Mouse (Mus musculus) stomach, embryonic 16.5 days (tissue): ENCODE data around the gene Zfp689. TPM values are rescaled to one million over a fixed set of nuclear protein-coding genes. Genes with fewer than 3 reads are reported as not detected.
A peak's percentile ranks its signal among the peaks of the same experiment; 100 is the strongest.
"Not testable (repeated sequence)": the region's sequence is repeated elsewhere in the genome, so short reads cannot be mapped to it uniquely, and the experiment has no call there.

ENCODE experiments used
- ATAC-seq: fragments of 200-750 bp; cut with Nextera tagmentation; 2 replicates; pipeline ENCODE4 v1.8.0; 2017; ENCODE audit warnings: moderate number of reproducible peaks, moderate TSS enrichment; ENCODE audit not compliant: insufficient read depth, low FRiP score
- H3K27ac ChIP-seq: fragments of 300-500 bp; sonication (generic); 2 replicates; pipeline ENCODE4 v1.5.1; 2014; ENCODE audit warnings: low read length
- H3K27me3 ChIP-seq: fragments of 300-500 bp; sonication (generic); 2 replicates; pipeline ENCODE4 v1.6.1; 2014; ENCODE audit warnings: low read length, control low read depth, mixed read lengths; ENCODE audit not compliant: control insufficient read depth, insufficient read depth
- H3K36me3 ChIP-seq: fragments of 300-500 bp; sonication (generic); 2 replicates; pipeline ENCODE4 v1.6.1; 2014; ENCODE audit warnings: low read length; ENCODE audit not compliant: control insufficient read depth, insufficient read depth
- H3K4me1 ChIP-seq: fragments of 300-500 bp; sonication (generic); 2 replicates; pipeline ENCODE4 v1.6.1; 2014; ENCODE audit warnings: low read length, control low read depth, mixed read lengths; ENCODE audit not compliant: control insufficient read depth, insufficient read depth
- H3K4me2 ChIP-seq: fragments of 300-500 bp; sonication (generic); 2 replicates; pipeline ENCODE4 v1.6.1; 2014; ENCODE audit warnings: low read depth, low read length, mixed read lengths
- H3K4me3 ChIP-seq: fragments of 300-500 bp; sonication (generic); replicated peaks from 2 replicates; pipeline ENCODE4 v1.5.1; 2014; ENCODE audit warnings: mild to moderate bottlenecking, low read length
- H3K9ac ChIP-seq: fragments of 300-500 bp; sonication (generic); 2 replicates; pipeline ENCODE4 v1.6.1; 2014; ENCODE audit warnings: low read length
- H3K9me3 ChIP-seq: fragments of 300-500 bp; sonication (generic); replicated peaks from 2 replicates; pipeline ENCODE4 v1.6.1; 2016; ENCODE audit warnings: low read length, control low read depth; ENCODE audit not compliant: control insufficient read depth
- WGBS: fragments of 180-500 bp; shearing (Covaris S2); extraction: QIAGEN DNeasy Blood & Tissue Kit; methylation state at CpG from one replicate; pipeline ENCODE4 v1.1.7; 2014; 5-methylcytosine and 5-hydroxymethylcytosine counted together
- polyA plus RNA-seq: library from polyadenylated mRNA; unstranded; fragments of >200 nt; fragmentation: Nextera tagmentation; extraction: Ambion mirVana; gene quantifications from 2 replicates; pipeline ENCODE4 v1.2.1, GENCODE M21; 2015

Zfp689 gene
- 5.0 and 5.8 TPM in 2 replicates for polyA plus RNA-seq

DNA sequence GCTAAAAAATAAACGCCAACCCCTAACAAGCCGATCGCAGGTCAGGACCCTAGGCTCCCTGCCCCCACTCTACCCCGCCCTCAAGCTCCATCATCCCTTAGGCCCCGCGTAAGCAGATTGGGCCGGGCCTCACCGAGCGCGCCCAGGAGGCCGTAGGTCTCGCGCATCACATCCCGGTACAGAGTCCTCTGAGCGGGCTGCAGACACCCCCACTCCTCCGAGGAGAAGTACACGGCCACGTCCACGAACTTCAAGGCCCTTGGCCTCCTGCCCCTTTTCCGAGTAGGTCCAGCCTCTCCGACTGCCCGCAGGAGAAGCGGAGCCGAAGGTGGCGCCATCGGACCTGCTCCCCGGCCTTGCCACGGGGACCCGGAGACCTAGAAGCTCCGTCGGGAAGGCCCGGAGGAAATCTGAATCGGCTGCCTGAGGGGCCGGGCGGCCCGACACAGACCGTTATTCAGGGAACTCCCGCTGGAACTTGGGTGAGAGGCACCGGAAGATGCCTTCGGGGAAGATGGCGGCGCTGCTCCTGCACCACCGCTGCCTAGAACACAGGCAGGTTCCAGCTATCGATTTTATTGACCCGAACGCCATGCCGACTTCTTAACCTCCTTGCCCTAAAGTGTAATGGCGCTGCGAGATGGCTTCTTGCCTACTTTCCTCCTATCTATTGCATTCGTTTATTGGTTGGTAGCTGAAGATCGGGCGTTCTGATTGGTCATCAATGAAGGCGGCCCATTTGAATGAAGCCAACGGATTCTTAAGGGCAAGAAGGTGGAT lies at the start of gene Zfp689:
Gene Zfp689 (minus strand): TSS at position 638 of the 780 bp plus-strand sequence.
- Histone ChIP-seq H3K27me3 (no peaks in the 10 kb centered on the region), H3K4me3 (peak within 1 kb of the TSS; percentile 91), H3K9me3 (no peaks in the 10 kb centered on the region), H3K36me3 (peaks cover 21% of the 10 kb centered on the region), H3K9ac (peak within 1 kb of the TSS; percentile 90), H3K4me2 (peak within 1 kb of the TSS; percentile 86), H3K27ac (peak within 1 kb of the TSS; percentile 93), H3K4me1 (peaks cover 22% of the 10 kb centered on the region)
- ATAC-seq = peak; percentile 90
- under 1% methylated on average over 54 of the region's 54 CpGs for WGBS

DNA sequence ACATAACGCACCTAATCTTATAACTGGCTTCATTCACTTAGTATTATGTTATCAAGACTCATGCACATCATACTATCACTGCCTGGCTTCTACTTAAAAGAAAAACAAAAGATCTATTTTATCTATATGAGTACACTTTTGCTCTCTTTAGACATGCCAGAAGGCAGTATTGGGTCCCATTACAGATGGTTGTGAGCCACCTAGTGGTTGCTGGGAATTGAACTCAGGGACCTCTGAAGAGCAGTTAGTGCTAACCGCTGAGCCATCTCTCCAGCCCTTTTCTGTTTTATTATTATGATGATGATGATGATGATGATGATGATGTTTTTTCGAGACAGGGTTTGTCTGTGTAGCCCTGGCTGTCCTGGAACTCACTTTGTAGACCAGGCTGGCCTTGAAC lies 49.4 kb upstream of the Zfp689 start:
- ATAC-seq = no peak
- Histone ChIP-seq H3K4me3 (no peak overlapping the region), H3K27ac (no peak overlapping the region), H3K9me3 (no peaks in the 10 kb centered on the region), H3K27me3 (no peaks in the 10 kb centered on the region), H3K9ac (no peak overlapping the region), H3K36me3 (no peaks in the 10 kb centered on the region), H3K4me2 (no peak overlapping the region), H3K4me1 (no peaks in the 10 kb centered on the region)
- 41% methylated on average over 3 of the region's 3 CpGs for WGBS

GRCm38 (mm10) chr7:127497382-127497781 lies 48.4 kb upstream of the Zfp689 start:
- H3K4me2 ChIP-seq = no peak overlapping the region
- WGBS = 55% methylated on average over 2 of the region's 2 CpGs
- H3K9ac ChIP-seq = no peak overlapping the region
- H3K4me1 ChIP-seq = no peaks in the 10 kb centered on the region
- H3K27me3 ChIP-seq = no peaks in the 10 kb centered on the region
- no peaks in the 10 kb centered on the region for H3K9me3 ChIP-seq
- no peak overlapping the region for H3K4me3 ChIP-seq
- ATAC-seq = no peak
- H3K27ac ChIP-seq = no peak overlapping the region
- no peaks in the 10 kb centered on the region for H3K36me3 ChIP-seq

GRCm38 (mm10) chr7:127494648-127495047 lies 45.7 kb upstream of the Zfp689 start:
- ATAC-seq = peak; percentile 19; the same call in 1 of the 2 replicates
- H3K27ac ChIP-seq = no peak overlapping the region
- H3K4me1 ChIP-seq = no peaks in the 10 kb centered on the region
- H3K4me3 ChIP-seq = no peak overlapping the region
- no peaks in the 10 kb centered on the region for H3K27me3 ChIP-seq
- no peaks in the 10 kb centered on the region for H3K9me3 ChIP-seq
- peaks cover 10% of the 10 kb centered on the region for H3K36me3 ChIP-seq
- no peak overlapping the region for H3K4me2 ChIP-seq
- no peak overlapping the region for H3K9ac ChIP-seq

DNA sequence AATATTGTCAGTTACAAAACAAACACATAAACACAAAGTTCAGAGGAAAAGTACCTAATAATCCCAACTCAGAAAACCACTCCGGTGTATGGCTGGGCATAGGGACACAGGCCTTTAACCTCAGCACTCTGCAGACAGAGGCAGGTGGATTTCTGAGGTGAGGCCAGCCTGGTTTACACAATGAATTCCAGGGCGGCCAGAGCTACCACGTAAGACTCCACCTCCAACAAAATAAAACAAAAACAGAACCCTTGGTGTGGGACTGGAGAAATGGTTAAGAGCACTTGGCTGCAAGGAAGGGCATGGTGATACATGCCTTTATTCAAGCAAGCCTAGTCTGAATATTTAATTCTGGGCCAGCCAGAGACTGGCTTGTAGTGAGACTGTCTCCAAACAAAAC lies 42.9 kb upstream of the Zfp689 start:
- H3K36me3 ChIP-seq = peaks cover 18% of the 10 kb centered on the region
- WGBS = 73% methylated on average over 3 of the region's 3 CpGs

GRCm38 (mm10) chr7:127489982-127490381 lies 41.0 kb upstream of the Zfp689 start:
- H3K9ac ChIP-seq = no peak overlapping the region
- no peak for ATAC-seq
- WGBS = 89% methylated on average over 7 of the region's 7 CpGs

More for the DNA sequence above, 42.9 kb upstream of the Zfp689 start:
- ATAC-seq = no peak
- Histone ChIP-seq H3K9ac (no peak overlapping the region), H3K27me3 (no peaks in the 10 kb centered on the region), H3K4me2 (no peak overlapping the region), H3K4me1 (no peaks in the 10 kb centered on the region), H3K4me3 (no peak overlapping the region), H3K9me3 (no peaks in the 10 kb centered on the region), H3K27ac (no peak overlapping the region)

DNA sequence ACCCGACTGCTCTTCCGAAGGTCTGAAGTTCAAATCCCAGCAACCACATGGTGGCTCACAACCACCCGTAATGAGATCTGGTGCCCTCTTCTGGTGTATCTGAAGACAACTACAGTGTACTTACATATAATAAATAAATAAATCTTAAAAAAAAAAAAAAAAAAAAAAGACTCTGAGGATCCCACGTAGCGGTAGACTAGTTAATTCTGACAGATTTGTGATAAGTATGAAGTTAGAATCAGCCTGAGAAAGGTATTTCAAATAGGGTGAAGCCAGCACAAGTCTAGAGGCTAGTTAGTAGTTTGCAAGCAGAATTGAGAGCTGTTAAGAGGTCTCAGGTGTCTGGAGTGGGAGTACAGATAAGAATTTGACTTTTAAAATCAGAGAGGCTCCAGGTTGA lies 39.4 kb upstream of the Zfp689 start:
- not testable (repeated sequence) for H3K4me1 ChIP-seq, H3K4me3 ChIP-seq, H3K9me3 ChIP-seq, H3K27ac ChIP-seq, H3K27me3 ChIP-seq, H3K4me2 ChIP-seq, ATAC-seq, H3K9ac ChIP-seq
- WGBS = 87% methylated on average over 4 of the region's 5 CpGs
- H3K36me3 ChIP-seq = peaks cover 38% of the 10 kb centered on the region

More at GRCm38 (mm10) chr7:127489982-127490381, 41.0 kb upstream of the Zfp689 start:
- peaks cover 30% of the 10 kb centered on the region for H3K36me3 ChIP-seq
- no peak overlapping the region for H3K4me3 ChIP-seq
- H3K27me3 ChIP-seq = no peaks in the 10 kb centered on the region
- no peak overlapping the region for H3K27ac ChIP-seq
- no peaks in the 10 kb centered on the region for H3K9me3 ChIP-seq
- H3K4me1 ChIP-seq = no peaks in the 10 kb centered on the region
- H3K4me2 ChIP-seq = no peak overlapping the region

- H3K4me3 ChIP-seq = no peak overlapping the region
- H3K9me3 ChIP-seq = no peaks in the 10 kb centered on the region
- no peak overlapping the region for H3K27ac ChIP-seq
- H3K4me2 ChIP-seq = no peak overlapping the region
- H3K36me3 ChIP-seq = peaks cover 35% of the 10 kb centered on the region
- no peak for ATAC-seq
- H3K27me3 ChIP-seq = no peaks in the 10 kb centered on the region
- H3K4me1 ChIP-seq = peaks cover 7% of the 10 kb centered on the region; the same call in 1 of the 2 replicates
- no peak overlapping the region for H3K9ac ChIP-seq
- WGBS = 85% methylated on average over 5 of the region's 5 CpGs
Measured at GRCm38 (mm10) chr7:127485416-127485815, 36.5 kb upstream of the Zfp689 start.

DNA sequence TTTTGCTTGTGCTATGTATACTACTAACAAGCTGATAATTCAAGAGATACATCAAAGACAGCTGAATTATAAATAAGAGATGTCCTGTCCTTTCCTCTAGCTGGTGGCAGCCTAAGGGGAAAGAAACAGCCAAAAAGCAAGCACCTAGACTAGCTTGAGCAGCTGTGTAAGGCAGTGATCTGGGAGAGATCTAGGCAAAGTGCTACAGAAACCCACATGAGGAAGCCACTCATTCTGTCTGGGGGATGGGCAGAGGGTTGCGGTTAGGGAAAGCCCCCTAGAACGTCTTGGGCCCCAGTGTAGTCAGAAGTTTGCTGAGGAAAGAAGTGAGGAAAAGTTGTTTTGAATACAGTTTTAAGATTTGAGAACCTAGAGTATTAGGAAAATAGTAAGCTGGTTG lies 31.4 kb upstream of the Zfp689 start:
- peak overlapping the region; percentile 77 for H3K4me3 ChIP-seq
- H3K27me3 ChIP-seq = no peaks in the 10 kb centered on the region
- 46% methylated on average over 2 of the region's 2 CpGs for whole genome bisulfite sequencing
- H3K4me2 ChIP-seq = peak overlapping the region; percentile 74
- H3K9me3 ChIP-seq = no peaks in the 10 kb centered on the region
- peak overlapping the region; percentile 91 for H3K9ac ChIP-seq
- H3K4me1 ChIP-seq = peaks cover 23% of the 10 kb centered on the region
- ATAC-seq = no peak
- H3K36me3 ChIP-seq = peaks cover 25% of the 10 kb centered on the region
- H3K27ac ChIP-seq = no peak overlapping the region
